Mouse (Mus musculus): Measurements from ENCODE around the gene Glis3. TPM values are rescaled to one million over a fixed set of nuclear protein-coding genes. Genes with fewer than 3 reads are reported as not detected.

Gene Glis3
- total and polyA plus RNA-seq, 2 experiments from 2014 or later = 1.8 to 16.2 TPM

GRCm38 (mm10) chr19:28660912-28661311, 19.0 kb downstream of the Glis3 start:
- 84% methylated on average over 7 of the region's 7 CpGs for WGBS

DNA sequence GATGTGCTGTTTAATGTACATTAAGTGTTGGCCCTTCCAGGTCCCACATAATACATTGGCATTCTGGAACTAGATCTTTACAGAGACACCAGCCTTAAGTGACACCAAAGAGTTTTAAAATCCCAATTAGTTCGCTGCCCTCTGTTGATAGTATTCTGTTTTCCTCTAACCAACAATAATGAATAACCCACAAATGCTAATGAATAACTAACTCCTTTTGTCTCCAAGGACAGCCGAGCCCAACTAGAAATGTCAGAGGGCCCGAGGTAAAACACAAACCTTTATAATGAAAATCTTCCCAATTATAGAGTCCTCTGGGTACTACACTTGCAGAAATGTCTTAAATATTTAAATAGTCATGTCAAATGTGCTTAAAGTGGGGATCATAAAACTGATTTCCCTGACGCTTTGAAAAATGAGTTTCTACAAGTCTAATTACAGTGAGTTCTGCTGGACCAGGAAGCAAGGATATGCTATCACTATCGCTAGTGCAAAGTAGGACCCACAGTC, 22.1 kb downstream of the Glis3 start:
- no peak for TF ChIP-seq CTCF (IDR thresholded peaks at IDR 0.05; ENCODE audit: low read depth)
- DNase-seq (ENCODE audit: low spot score) (no peak), ATAC-seq (no peak)

More at GRCm38 (mm10) chr19:28660912-28661311, 19.0 kb downstream of the Glis3 start:
- Histone ChIP-seq H3K4me2 (ENCODE audit: low read depth, low read length) (no peak overlapping the region), H3K27me3 (ENCODE audit: insufficient read depth, low read length) (no peaks in the 10 kb centered on the region), H3K36me3 (ENCODE audit: insufficient read depth, low read length) (no peaks in the 10 kb centered on the region), H3K4me1 (ENCODE audit: insufficient read depth, low read length) (no peaks in the 10 kb centered on the region), H3K9me3 (ENCODE audit: low read length) (no peaks in the 10 kb centered on the region), H3K27ac (no peak overlapping the region), H3K9ac (replicated peaks; ENCODE audit: low read length) (no peak overlapping the region), H3K4me3 (ENCODE audit: low read length) (no peak overlapping the region)
- TF ChIP-seq CTCF (IDR thresholded peaks at IDR 0.05; ENCODE audit: low read depth) = no peak
- no peak for ATAC-seq
- DNase-seq (ENCODE audit: low spot score) = no peak

GRCm38 (mm10) chr19:28656882-28657281, 23.0 kb downstream of the Glis3 start:
- DNase-seq (ENCODE audit: low spot score) = no peak
- no peak overlapping the region for H3K9ac ChIP-seq (replicated peaks; ENCODE audit: low read length)
- H3K4me2 ChIP-seq (ENCODE audit: low read depth, low read length) = no peak overlapping the region
- H3K4me3 ChIP-seq (ENCODE audit: low read length) = no peak overlapping the region
- 64% methylated on average over 6 of the region's 6 CpGs for WGBS
- no peaks in the 10 kb centered on the region for H3K4me1 ChIP-seq (ENCODE audit: insufficient read depth, low read length)
- no peaks in the 10 kb centered on the region for H3K36me3 ChIP-seq (ENCODE audit: insufficient read depth, low read length)
- ATAC-seq = no peak
- H3K27ac ChIP-seq = no peak overlapping the region
- no peak for TF ChIP-seq CTCF (IDR thresholded peaks at IDR 0.05; ENCODE audit: low read depth)
- H3K9me3 ChIP-seq (ENCODE audit: low read length) = no peaks in the 10 kb centered on the region
- H3K27me3 ChIP-seq (ENCODE audit: insufficient read depth, low read length) = no peaks in the 10 kb centered on the region

More for the DNA sequence above, 22.1 kb downstream of the Glis3 start:
- Histone ChIP-seq H3K27me3 (ENCODE audit: insufficient read depth, low read length) (no peaks in the 10 kb centered on the region), H3K4me3 (ENCODE audit: low read length) (no peak overlapping the region), H3K36me3 (ENCODE audit: insufficient read depth, low read length) (no peaks in the 10 kb centered on the region), H3K9ac (replicated peaks; ENCODE audit: low read length) (no peak overlapping the region), H3K4me2 (ENCODE audit: low read depth, low read length) (no peak overlapping the region), H3K9me3 (ENCODE audit: low read length) (no peaks in the 10 kb centered on the region), H3K4me1 (ENCODE audit: insufficient read depth, low read length) (no peaks in the 10 kb centered on the region), H3K27ac (no peak overlapping the region)
- WGBS = 53% methylated on average over 5 of the region's 5 CpGs

- WGBS = 69% methylated on average over 7 of the region's 7 CpGs
- Histone ChIP-seq H3K36me3 (ENCODE audit: insufficient read depth, low read length) (no peaks in the 10 kb centered on the region), H3K27ac (no peak overlapping the region), H3K27me3 (ENCODE audit: insufficient read depth, low read length) (no peaks in the 10 kb centered on the region), H3K4me3 (ENCODE audit: low read length) (no peak overlapping the region), H3K4me2 (ENCODE audit: low read depth, low read length) (no peak overlapping the region), H3K9ac (replicated peaks; ENCODE audit: low read length) (no peak overlapping the region), H3K4me1 (ENCODE audit: insufficient read depth, low read length) (no peaks in the 10 kb centered on the region), H3K9me3 (ENCODE audit: low read length) (no peaks in the 10 kb centered on the region)
- ATAC-seq (no peak), DNase-seq (ENCODE audit: low spot score) (no peak)
- TF ChIP-seq CTCF (IDR thresholded peaks at IDR 0.05; ENCODE audit: low read depth) = no peak
Observed at GRCm38 (mm10) chr19:28655166-28655565, 24.7 kb downstream of the Glis3 start.

DNA sequence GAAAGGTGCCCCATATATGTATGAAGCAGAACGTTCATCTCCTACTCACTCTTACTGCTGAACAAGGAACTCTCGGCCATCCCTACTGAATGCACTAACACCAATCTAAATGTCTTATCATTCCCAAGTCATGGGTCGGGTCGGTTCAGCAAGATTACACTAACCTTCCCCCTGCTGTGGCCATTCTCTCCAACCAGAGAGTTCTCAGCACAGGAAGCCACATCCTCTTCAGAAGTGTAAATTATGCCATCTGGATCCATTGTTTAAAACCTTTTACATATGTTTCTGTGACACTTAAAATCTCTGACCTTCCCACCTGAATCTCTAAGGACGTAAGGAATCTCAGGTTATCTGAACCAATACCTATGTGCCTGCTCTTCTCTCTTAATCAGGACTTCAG, 29.0 kb downstream of the Glis3 start:
- Histone ChIP-seq H3K36me3 (ENCODE audit: insufficient read depth, low read length) (no peaks in the 10 kb centered on the region), H3K27me3 (ENCODE audit: insufficient read depth, low read length) (no peaks in the 10 kb centered on the region)

DNA sequence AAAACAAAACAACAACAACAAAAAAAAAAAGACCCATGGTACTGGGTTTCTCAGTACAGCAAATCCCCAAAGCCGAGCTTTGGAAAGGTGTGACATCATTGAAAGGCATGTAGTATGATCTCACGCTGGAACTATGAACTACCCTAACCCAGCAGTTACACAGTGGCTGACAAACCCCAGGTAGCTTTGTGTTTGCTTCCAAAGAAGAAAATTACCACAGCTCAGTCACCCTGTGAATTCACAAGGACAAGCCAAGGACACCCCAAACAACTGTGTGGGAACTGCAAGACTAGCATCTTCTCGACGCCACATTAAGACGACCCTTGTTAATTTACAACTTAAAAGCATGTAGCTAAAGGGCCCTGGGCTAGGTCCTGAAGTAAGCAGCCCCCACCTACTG, 30.4 kb downstream of the Glis3 start:
- Histone ChIP-seq H3K4me1 (ENCODE audit: insufficient read depth, low read length) (no peaks in the 10 kb centered on the region), H3K36me3 (ENCODE audit: insufficient read depth, low read length) (no peaks in the 10 kb centered on the region), H3K4me3 (ENCODE audit: low read length) (no peak overlapping the region), H3K9me3 (ENCODE audit: low read length) (no peaks in the 10 kb centered on the region), H3K9ac (replicated peaks; ENCODE audit: low read length) (no peak overlapping the region), H3K4me2 (ENCODE audit: low read depth, low read length) (no peak overlapping the region), H3K27me3 (ENCODE audit: insufficient read depth, low read length) (no peaks in the 10 kb centered on the region), H3K27ac (no peak overlapping the region)
- no peak for ATAC-seq
- TF ChIP-seq CTCF (IDR thresholded peaks at IDR 0.05; ENCODE audit: low read depth) = no peak
- DNase-seq (ENCODE audit: low spot score) = no peak
- WGBS = 66% methylated on average over 5 of the region's 5 CpGs

More for the DNA sequence above, 29.0 kb downstream of the Glis3 start:
- H3K9ac ChIP-seq (replicated peaks; ENCODE audit: low read length) = no peak overlapping the region
- no peak overlapping the region for H3K27ac ChIP-seq
- no peak for TF ChIP-seq CTCF (IDR thresholded peaks at IDR 0.05; ENCODE audit: low read depth)
- no peak overlapping the region for H3K4me3 ChIP-seq (ENCODE audit: low read length)
- no peak overlapping the region for H3K4me2 ChIP-seq (ENCODE audit: low read depth, low read length)
- ATAC-seq (no peak), DNase-seq (ENCODE audit: low spot score) (no peak)
- no peaks in the 10 kb centered on the region for H3K4me1 ChIP-seq (ENCODE audit: insufficient read depth, low read length)
- no peaks in the 10 kb centered on the region for H3K9me3 ChIP-seq (ENCODE audit: low read length)
- WGBS = 88% methylated on average over 5 of the region's 5 CpGs

- no peaks in the 10 kb centered on the region for H3K36me3 ChIP-seq (ENCODE audit: insufficient read depth, low read length)
- no peak overlapping the region for H3K9ac ChIP-seq (replicated peaks; ENCODE audit: low read length)
- TF ChIP-seq CTCF (IDR thresholded peaks at IDR 0.05; ENCODE audit: low read depth) = no peak
- no peaks in the 10 kb centered on the region for H3K27me3 ChIP-seq (ENCODE audit: insufficient read depth, low read length)
- no peak overlapping the region for H3K4me2 ChIP-seq (ENCODE audit: low read depth, low read length)
- DNase-seq (ENCODE audit: low spot score) (no peak), ATAC-seq (no peak)
- H3K4me1 ChIP-seq (ENCODE audit: insufficient read depth, low read length) = no peaks in the 10 kb centered on the region
- H3K4me3 ChIP-seq (ENCODE audit: low read length) = no peak overlapping the region
- H3K9me3 ChIP-seq (ENCODE audit: low read length) = no peaks in the 10 kb centered on the region
- 51% methylated on average over 4 of the region's 4 CpGs for WGBS
- no peak overlapping the region for H3K27ac ChIP-seq
Observed at GRCm38 (mm10) chr19:28648881-28649280, 31.0 kb downstream of the Glis3 start.

All from hindbrain, postnatal 0 days (tissue).